Mouse (Mus musculus) hindbrain, embryonic 13.5 days (tissue): ENCODE results near the gene Sf3a2. TPM values are rescaled to one million over a fixed set of nuclear protein-coding genes. Genes with fewer than 3 reads are reported as not detected.
A peak's percentile ranks its signal among the peaks of the same experiment; 100 is the strongest.
"Not testable (repeated sequence)": the region's sequence is repeated elsewhere in the genome, so short reads cannot be mapped to it uniquely, and the experiment has no call there.

Experiments used
- ATAC-seq: fragments of 200-750 bp; cut with Nextera tagmentation; 2 replicates; pipeline ENCODE4 v1.8.0; 2017; ENCODE audit warnings: moderate TSS enrichment; ENCODE audit not compliant: low FRiP score
- H3K27ac ChIP-seq: fragments of 300-500 bp; sonication (generic); 2 replicates; pipeline ENCODE4 v1.5.1; 2015; ENCODE audit warnings: inconsistent platforms, mild to moderate bottlenecking, moderate library complexity
- H3K27me3 ChIP-seq: fragments of 300-500 bp; sonication (generic); 2 replicates; pipeline ENCODE4 v1.6.1; 2015; ENCODE audit warnings: mild to moderate bottlenecking, inconsistent platforms
- H3K36me3 ChIP-seq: fragments of 300-500 bp; sonication (generic); 2 replicates; pipeline ENCODE4 v1.6.1; 2015; ENCODE audit warnings: mild to moderate bottlenecking, inconsistent platforms
- H3K4me1 ChIP-seq: fragments of 300-500 bp; sonication (generic); replicated peaks from 2 replicates; pipeline ENCODE4 v1.6.1; 2015; ENCODE audit warnings: inconsistent platforms
- H3K4me2 ChIP-seq: fragments of 300-500 bp; sonication (generic); 2 replicates; pipeline ENCODE4 v1.6.1; 2015; ENCODE audit warnings: inconsistent platforms, mild to moderate bottlenecking, moderate library complexity
- H3K4me3 ChIP-seq: fragments of 300-500 bp; sonication (generic); 2 replicates; pipeline ENCODE4 v1.5.1; 2015; ENCODE audit warnings: mild to moderate bottlenecking, inconsistent platforms
- H3K9ac ChIP-seq: fragments of 300-500 bp; sonication (generic); 2 replicates; pipeline ENCODE4 v1.6.1; 2015; ENCODE audit warnings: mild to moderate bottlenecking, inconsistent platforms
- H3K9me3 ChIP-seq: fragments of 300-500 bp; sonication (generic); 2 replicates; pipeline ENCODE4 v1.6.1; 2016; ENCODE audit warnings: inconsistent platforms
- WGBS: fragments of 180-500 bp; shearing (Covaris S2); methylation state at CpG from one replicate; pipeline ENCODE4 v1.1.7; 2015; 5-methylcytosine and 5-hydroxymethylcytosine counted together
- polyA plus RNA-seq: library from polyadenylated mRNA; unstranded; fragments of >200 nt; fragmentation: Nextera tagmentation; extraction: Ambion mirVana; gene quantifications from 2 replicates; pipeline ENCODE4 v1.2.1, GENCODE M21; 2015

Gene Sf3a2
- polyA plus RNA-seq, 1 experiment from 2014 or later, result 55.9 TPM

GRCm38 (mm10) chr10:80821991-80822390 is 24.0 kb downstream of the Sf3a2 start:
- Histone ChIP-seq H3K9me3 (no peaks in the 10 kb centered on the region), H3K27ac (no peak overlapping the region), H3K4me2 (no peak overlapping the region), H3K27me3 (peaks cover 4% of the 10 kb centered on the region; the same call in 1 of the 2 replicates), H3K9ac (no peak overlapping the region), H3K4me1 (no peaks in the 10 kb centered on the region), H3K36me3 (no peaks in the 10 kb centered on the region), H3K4me3 (no peak overlapping the region)
- no peak for ATAC-seq
- WGBS, result 44% methylated on average over 2 of the region's 2 CpGs

- H3K36me3 ChIP-seq, result no peaks in the 10 kb centered on the region
- H3K27ac ChIP-seq, result no peak overlapping the region
- no peak overlapping the region for H3K4me2 ChIP-seq
- no peak for ATAC-seq
- H3K4me3 ChIP-seq, result no peak overlapping the region
- no peak overlapping the region for H3K9ac ChIP-seq
- whole genome bisulfite sequencing, result 92% methylated on average over 5 of the region's 5 CpGs
- peaks cover 3% of the 10 kb centered on the region for H3K4me1 ChIP-seq
- peaks cover 4% of the 10 kb centered on the region; the same call in 1 of the 2 replicates for H3K27me3 ChIP-seq
- no peaks in the 10 kb centered on the region for H3K9me3 ChIP-seq
These were observed 24.5 kb downstream of the Sf3a2 start for GRCm38 (mm10) chr10:80822528-80822927.

DNA sequence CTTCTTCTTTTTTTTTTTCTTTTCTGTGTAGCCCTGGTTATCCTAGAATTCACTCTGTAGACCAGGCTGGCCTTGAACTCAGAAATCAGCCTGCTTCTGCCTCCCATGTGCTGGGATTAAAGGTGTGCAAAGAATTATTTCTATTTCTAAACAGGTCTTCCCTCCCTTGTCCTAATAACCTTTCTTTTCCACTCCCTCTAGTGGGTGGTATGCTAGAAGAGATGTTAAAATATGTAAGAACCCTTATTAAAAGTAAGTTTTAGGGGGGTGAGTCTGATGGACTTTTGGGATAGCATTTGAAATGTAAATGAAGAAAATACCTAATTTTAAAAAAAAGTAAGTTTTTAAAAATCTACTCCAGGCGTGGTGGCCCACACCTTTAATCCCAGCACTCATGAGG is 25.3 kb downstream of the Sf3a2 start:
- Histone ChIP-seq H3K4me3 (no peak overlapping the region), H3K4me1 (peaks cover 11% of the 10 kb centered on the region), H3K27me3 (peaks cover 4% of the 10 kb centered on the region; the same call in 1 of the 2 replicates), H3K9me3 (no peaks in the 10 kb centered on the region), H3K4me2 (no peak overlapping the region), H3K36me3 (peaks cover under 1% of the 10 kb centered on the region; the same call in 1 of the 2 replicates), H3K27ac (no peak overlapping the region), H3K9ac (no peak overlapping the region)
- no peak for ATAC-seq
- 97% methylated on average over 1 of the region's 1 CpGs for WGBS

GRCm38 (mm10) chr10:80823847-80824643 is 26.0 kb downstream of the Sf3a2 start:
- H3K36me3 ChIP-seq, result peaks cover 5% of the 10 kb centered on the region
- no peak overlapping the region for H3K4me3 ChIP-seq
- no peak overlapping the region for H3K4me2 ChIP-seq
- H3K4me1 ChIP-seq, result peaks cover 15% of the 10 kb centered on the region
- H3K27me3 ChIP-seq, result peaks cover 4% of the 10 kb centered on the region; the same call in 1 of the 2 replicates
- peak overlapping the region; percentile 12; the same call in 1 of the 2 replicates for H3K27ac ChIP-seq
- no peak overlapping the region for H3K9ac ChIP-seq
- ATAC-seq, result no peak
- no peaks in the 10 kb centered on the region for H3K9me3 ChIP-seq
- 70% methylated on average over 8 of the region's 8 CpGs for WGBS

- no peak for ATAC-seq
- Histone ChIP-seq H3K27ac (0 out of 2 replicates have a peak overlapping the region, but pooled peaks have one; percentile 12), H3K9ac (no peak overlapping the region), H3K36me3 (peaks cover 13% of the 10 kb centered on the region), H3K9me3 (no peaks in the 10 kb centered on the region), H3K27me3 (no peaks in the 10 kb centered on the region), H3K4me1 (peaks cover 22% of the 10 kb centered on the region), H3K4me2 (no peak overlapping the region), H3K4me3 (no peak overlapping the region)
- WGBS, result 82% methylated on average over 2 of the region's 2 CpGs
These were observed 26.8 kb downstream of the Sf3a2 start for GRCm38 (mm10) chr10:80824827-80825226.

DNA sequence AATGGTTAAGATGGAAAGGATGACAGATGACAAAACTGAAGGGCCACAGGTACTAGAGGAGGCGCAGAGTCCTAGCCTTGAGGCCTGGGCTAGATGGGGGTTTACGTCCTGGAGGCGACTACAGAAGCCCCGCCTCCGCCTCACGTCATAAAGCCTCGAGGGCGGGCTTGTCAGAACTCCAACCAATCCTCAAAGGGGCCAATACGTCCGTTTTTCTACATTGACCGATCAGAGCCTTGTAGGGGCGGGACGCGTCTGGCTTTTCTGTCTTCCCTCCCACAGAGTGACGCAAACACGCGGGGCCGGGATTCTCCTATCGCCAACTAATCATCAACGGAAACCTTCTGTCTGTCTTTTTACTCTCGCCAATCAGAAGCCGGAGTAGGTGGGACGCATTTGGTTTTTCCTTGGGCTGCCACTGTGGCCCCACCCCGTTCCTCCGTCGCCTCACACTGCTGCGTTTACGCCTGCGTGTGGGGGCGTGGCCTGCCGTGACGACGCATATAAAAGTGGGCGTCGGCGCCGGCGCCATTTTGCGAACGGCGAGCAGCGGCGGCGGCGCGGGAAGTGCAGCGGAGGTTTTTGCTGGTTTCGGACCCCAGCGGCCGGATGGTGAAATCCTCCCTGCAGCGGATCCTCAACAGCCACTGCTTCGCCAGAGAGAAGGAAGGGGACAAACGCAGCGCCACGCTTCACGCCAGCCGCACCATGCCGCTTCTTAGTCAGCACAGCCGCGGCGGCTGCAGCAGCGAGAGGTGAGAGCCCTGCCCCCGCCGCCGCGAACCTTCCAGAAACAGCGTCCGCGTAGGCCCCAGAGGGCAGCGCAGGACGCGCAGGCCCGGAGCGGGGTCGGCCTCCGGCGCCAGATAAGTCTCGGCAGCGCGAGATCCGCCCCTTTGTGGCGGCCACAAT is 28.4 kb downstream of the Sf3a2 start, which contains the start of gene Oaz1:
Gene Oaz1, plus strand, starts transcription at position 506 of the 912 bp plus-strand sequence.
- no peaks in the 10 kb centered on the region for H3K27me3 ChIP-seq
- ATAC-seq, result peak; percentile 98

DNA sequence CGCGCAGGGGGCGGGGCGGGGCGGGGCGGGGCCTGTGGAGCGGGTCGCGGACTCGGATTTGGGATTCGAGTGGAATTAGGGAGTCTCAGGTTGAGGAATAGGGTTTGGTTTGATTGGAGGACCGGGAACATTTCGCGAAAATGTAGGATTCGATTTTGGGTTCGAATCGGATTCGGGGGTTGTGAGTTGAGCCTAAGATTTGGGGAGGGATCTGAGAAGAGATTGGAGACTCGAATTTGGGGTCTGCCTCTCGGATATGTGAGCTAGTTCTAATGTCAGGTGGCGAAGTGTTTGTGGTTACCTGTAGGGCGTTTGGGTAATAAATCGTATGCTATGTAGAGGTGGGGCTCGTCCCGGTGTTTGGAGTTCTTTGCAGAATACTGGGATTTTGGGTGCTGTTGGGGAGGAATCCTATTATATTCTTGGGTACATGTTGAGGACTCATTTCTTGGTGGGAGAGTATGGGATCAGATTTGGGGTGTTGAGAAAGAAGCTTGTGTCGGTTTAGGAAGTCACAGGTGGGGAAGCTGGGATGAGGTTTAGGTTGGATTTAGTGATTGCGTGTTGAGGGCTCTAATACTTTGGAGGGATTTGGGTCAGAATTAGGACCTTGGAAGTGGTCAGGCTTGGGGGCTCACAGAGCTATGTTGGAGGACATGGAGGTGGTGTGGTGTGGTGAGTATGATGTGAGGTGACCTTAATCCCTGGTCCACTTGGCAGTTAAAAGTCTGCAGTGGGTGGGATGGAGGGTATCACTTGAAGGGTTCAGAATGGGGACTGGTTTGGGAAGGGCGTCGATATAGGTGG is 29.3 kb downstream of the Sf3a2 start:
- H3K27ac ChIP-seq, result peak overlapping the region; percentile 96
- H3K36me3 ChIP-seq, result peaks cover 30% of the 10 kb centered on the region
- H3K4me2 ChIP-seq, result peak overlapping the region; percentile 100
- H3K4me1 ChIP-seq, result peaks cover 34% of the 10 kb centered on the region
- ATAC-seq, result no peak
- H3K4me3 ChIP-seq, result peak overlapping the region; percentile 80
- H3K27me3 ChIP-seq, result no peaks in the 10 kb centered on the region
- WGBS, result 9% methylated on average over 29 of the region's 29 CpGs
- H3K9me3 ChIP-seq, result no peaks in the 10 kb centered on the region
- H3K9ac ChIP-seq, result peak overlapping the region; percentile 92

More for the DNA sequence above, 28.4 kb downstream of the Sf3a2 start, which contains the start of gene Oaz1:
- H3K27ac ChIP-seq, result peak within 1 kb of the TSS; percentile 96
- H3K4me1 ChIP-seq, result peaks cover 34% of the 10 kb centered on the region
- no peaks in the 10 kb centered on the region for H3K9me3 ChIP-seq
- H3K9ac ChIP-seq, result peak within 1 kb of the TSS; percentile 92
- H3K36me3 ChIP-seq, result peaks cover 28% of the 10 kb centered on the region
- under 1% methylated on average over 82 of the region's 82 CpGs for WGBS
- peak within 1 kb of the TSS; percentile 80 for H3K4me3 ChIP-seq
- H3K4me2 ChIP-seq, result peak within 1 kb of the TSS; percentile 100

DNA sequence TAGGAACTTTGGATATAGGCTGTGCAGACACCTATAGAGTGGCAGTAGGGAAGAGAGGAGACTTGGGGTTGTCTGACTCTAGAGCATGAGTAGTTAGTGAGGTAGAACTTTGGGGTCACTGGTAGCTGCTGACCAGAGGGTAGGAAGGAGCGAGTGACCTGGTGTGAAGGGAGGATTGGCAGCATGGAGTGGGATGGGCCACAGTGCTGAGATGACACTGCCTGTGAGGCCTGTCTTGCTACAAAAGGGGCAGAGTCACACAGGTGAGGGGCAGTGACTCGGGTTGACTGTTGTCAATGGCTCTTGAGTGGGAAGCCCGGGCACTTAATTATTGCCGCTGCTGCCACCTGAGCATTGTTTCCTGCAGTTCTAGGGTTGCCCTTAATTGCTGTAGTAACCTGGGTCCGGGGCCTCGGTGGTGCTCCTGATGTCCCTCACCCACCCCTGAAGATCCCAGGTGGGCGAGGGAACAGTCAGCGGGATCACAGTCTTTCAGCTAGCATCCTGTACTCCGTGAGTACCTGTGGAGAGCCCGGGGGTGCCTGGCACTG is 29.9 kb downstream of the Sf3a2 start:
- no peak overlapping the region for H3K27ac ChIP-seq
- peaks cover 40% of the 10 kb centered on the region for H3K4me1 ChIP-seq
- WGBS, result 80% methylated on average over 10 of the region's 10 CpGs
- H3K4me3 ChIP-seq, result peak overlapping the region; percentile 80
- H3K9me3 ChIP-seq, result no peaks in the 10 kb centered on the region
- H3K9ac ChIP-seq, result peak overlapping the region; percentile 92
- H3K27me3 ChIP-seq, result peaks cover 1% of the 10 kb centered on the region
- no peak for ATAC-seq
- peaks cover 32% of the 10 kb centered on the region for H3K36me3 ChIP-seq
- H3K4me2 ChIP-seq, result peak overlapping the region; percentile 100

DNA sequence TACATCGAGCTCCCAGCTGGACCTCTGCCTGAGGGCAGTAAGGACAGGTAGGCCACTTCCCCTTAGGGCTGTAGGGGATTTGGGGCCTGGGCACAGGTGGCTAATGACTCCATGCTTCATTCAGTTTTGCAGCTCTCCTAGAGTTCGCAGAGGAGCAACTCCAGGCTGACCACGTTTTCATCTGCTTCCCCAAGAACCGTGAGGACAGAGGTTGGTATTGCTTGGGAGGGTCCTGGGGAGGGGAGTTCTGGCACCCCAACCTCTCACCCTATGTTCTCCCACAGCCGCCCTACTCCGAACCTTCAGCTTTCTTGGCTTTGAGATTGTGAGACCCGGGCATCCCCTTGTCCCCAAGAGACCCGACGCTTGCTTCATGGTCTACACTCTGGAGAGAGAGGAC is 30.6 kb downstream of the Sf3a2 start:
- Histone ChIP-seq H3K4me2 (peak overlapping the region; percentile 100), H3K36me3 (peaks cover 32% of the 10 kb centered on the region), H3K4me1 (peaks cover 40% of the 10 kb centered on the region), H3K9ac (peak overlapping the region; percentile 92; the same call in 1 of the 2 replicates), H3K4me3 (peak overlapping the region; percentile 80)
- WGBS, result 86% methylated on average over 9 of the region's 9 CpGs
- H3K27me3 ChIP-seq, H3K9me3 ChIP-seq, ATAC-seq, H3K27ac ChIP-seq: not testable (repeated sequence)

DNA sequence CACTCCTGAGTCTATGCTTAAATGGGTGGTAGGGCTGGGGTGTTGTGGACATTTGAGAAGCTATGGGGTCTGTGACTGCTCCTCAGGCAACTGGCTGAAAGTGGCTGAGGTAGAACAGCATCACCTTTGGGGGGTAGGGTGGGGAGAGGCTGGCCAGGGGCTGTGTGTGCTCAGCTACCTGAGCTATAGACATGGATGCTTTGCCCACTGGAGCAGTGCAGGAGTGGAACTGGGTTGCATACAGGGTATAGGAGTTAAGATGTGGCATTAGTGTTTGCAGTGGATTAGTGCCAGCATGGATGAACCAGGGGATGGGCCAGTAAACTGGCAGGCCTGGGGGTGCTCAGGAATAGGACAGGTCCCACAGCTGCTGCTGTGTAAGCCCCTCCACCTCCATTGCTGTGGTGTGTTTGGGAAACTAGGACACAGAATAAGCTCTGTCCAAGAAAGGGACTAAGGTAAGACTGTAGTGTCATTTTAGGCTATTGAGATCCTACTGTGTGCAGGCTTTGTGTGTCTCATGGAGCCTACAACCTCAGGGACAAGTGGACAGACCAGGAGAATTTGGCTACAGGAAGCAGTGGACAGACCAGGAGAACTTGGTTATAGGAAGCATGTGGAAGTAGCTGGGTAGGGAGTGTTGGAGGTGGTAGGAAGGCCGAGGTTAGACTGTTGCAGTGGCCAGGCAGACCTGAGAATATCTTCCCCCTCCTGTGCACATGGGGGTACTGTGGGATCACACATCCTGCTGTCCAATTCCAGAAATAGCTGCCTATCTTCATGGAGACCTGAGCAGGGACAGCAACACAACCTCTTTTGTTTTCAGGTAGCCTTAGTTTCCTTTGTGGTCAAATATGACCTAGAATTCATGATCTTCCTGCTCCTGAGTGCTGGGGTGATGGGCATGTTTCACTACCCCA is 31.6 kb downstream of the Sf3a2 start:
- Histone ChIP-seq H3K4me3 (0 out of 2 replicates have a peak overlapping the region, but pooled peaks have one; percentile 1), H3K4me1 (peaks cover 40% of the 10 kb centered on the region), H3K27ac (no peak overlapping the region), H3K4me2 (0 out of 2 replicates have a peak overlapping the region, but pooled peaks have one; percentile 3), H3K27me3 (peaks cover 18% of the 10 kb centered on the region), H3K9ac (peak overlapping the region; percentile 51; the same call in 1 of the 2 replicates), H3K36me3 (peaks cover 37% of the 10 kb centered on the region), H3K9me3 (no peaks in the 10 kb centered on the region)
- 67% methylated on average over 1 of the region's 1 CpGs for WGBS
- ATAC-seq, result no peak
